Comparison of ENCODE assay signal across 8 mouse cellular contexts in the genomic region with DNA sequence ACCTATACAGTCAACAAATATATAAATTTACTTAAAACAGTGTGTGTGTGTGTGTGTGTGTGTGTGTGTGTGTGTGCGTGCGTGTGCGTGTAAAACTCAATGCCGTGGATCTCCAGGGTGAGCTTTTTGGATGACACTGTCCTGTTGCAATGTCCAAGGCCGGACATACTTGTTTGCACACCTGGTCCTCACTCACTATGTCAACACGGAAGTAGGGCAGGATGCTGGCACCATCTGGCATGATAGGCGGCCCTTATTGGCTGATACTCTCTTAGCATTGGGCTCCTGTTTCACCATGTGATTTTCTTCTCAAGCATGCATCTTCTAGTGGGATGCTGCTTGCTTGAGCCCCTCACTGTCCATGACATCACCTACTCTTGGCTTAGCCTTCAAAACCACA. TPM values are rescaled to one million over a fixed set of nuclear protein-coding genes. Genes with fewer than 3 reads are reported as not detected.
DNase-seq lines count a peak whose midpoint lies in the region; ATAC-seq lines count a peak whose summit lies in the region.

No protein-coding gene starts in this region.

- H3K4me2 ChIP-seq in heart, embryonic 15.5 days: peak overlapping the region; percentile 86
- H3K4me2 ChIP-seq in midbrain, embryonic 16.5 days (ENCODE audit: low read length): peak overlapping the region; percentile 50

- H3K4me1 ChIP-seq in heart, embryonic 15.5 days (replicated peaks): peaks cover 32% of the 10 kb centered on the region
- peaks cover 5% of the 10 kb centered on the region; the same call in 1 of the 2 replicates for H3K4me1 ChIP-seq in brown adipose tissue, adult 24 weeks (ENCODE audit: control insufficient read depth, insufficient read depth, insufficient read length, low read length)
- peaks cover 21% of the 10 kb centered on the region for H3K4me1 ChIP-seq in midbrain, embryonic 16.5 days (ENCODE audit: control insufficient read depth, insufficient read depth, low read length)

- ATAC-seq in heart, embryonic 15.5 days (replicated peaks; ENCODE audit: insufficient number of reproducible peaks, insufficient read depth, low FRiP score, low read depth): no peak
- ATAC-seq in midbrain, embryonic 16.5 days: no peak

- H3K9ac ChIP-seq in heart, embryonic 15.5 days: no peak overlapping the region
- H3K9ac ChIP-seq in midbrain, embryonic 16.5 days (ENCODE audit: low read depth, low read length): peak overlapping the region; percentile 6; the same call in 1 of the 2 replicates

- intact Hi-C loops in heart, postnatal 36 days (cut with DNase I): loop anchor here (1.0 to 5.0 kb wide), 4 partner anchors 15 to 687 kb away; no protein-coding TSS in a partner anchor

- DNase-seq in heart, postnatal 36 days: no peak
- DNase-seq in induced T-regulatory cell, adult 2 months (ENCODE audit: low read depth): peak; percentile 76
- DNase-seq in urinary bladder, postnatal 4 days (ENCODE audit: low spot score in 2 of 2): no peak
- no peak for DNase-seq in yolk sac, embryonic 10.5 days (ENCODE audit: low spot score)
- no peak for DNase-seq in gastrocnemius, adult 8-10 months (ENCODE audit: low spot score in 2 of 2)

- peak overlapping the region; percentile 82 for H3K4me3 ChIP-seq in heart, embryonic 15.5 days
- peak overlapping the region; percentile 95; the same call in 1 of the 2 replicates for H3K4me3 ChIP-seq in brown adipose tissue, adult 24 weeks (ENCODE audit: insufficient read depth, low read depth, low read length)
- H3K4me3 ChIP-seq in midbrain, embryonic 16.5 days (ENCODE audit: low read depth, low read length): peak overlapping the region; percentile 57

- H3K36me3 ChIP-seq in heart, embryonic 15.5 days: no peaks in the 10 kb centered on the region
- no peaks in the 10 kb centered on the region for H3K36me3 ChIP-seq in midbrain, embryonic 16.5 days (ENCODE audit: control insufficient read depth, insufficient read depth, low read length)

- H3K27ac ChIP-seq in heart, embryonic 15.5 days: no peak overlapping the region
- no peak overlapping the region for H3K27ac ChIP-seq in brown adipose tissue, adult 24 weeks (replicated peaks; ENCODE audit: low read depth, low read length)
- H3K27ac ChIP-seq in midbrain, embryonic 16.5 days (ENCODE audit: low read length): peak overlapping the region; percentile 51

- no peaks in the 10 kb centered on the region for H3K9me3 ChIP-seq in heart, embryonic 15.5 days (replicated peaks)
- no peaks in the 10 kb centered on the region for H3K9me3 ChIP-seq in midbrain, embryonic 16.5 days (replicated peaks; ENCODE audit: control insufficient read depth, low read length, poor library complexity, severe bottlenecking)

- 63% methylated on average over 7 of the region's 7 CpGs for WGBS in heart, embryonic 15.5 days
- 77% methylated on average over 7 of the region's 7 CpGs for WGBS in midbrain, embryonic 16.5 days

- H3K27me3 ChIP-seq in heart, embryonic 15.5 days: no peaks in the 10 kb centered on the region
- H3K27me3 ChIP-seq in midbrain, embryonic 16.5 days (ENCODE audit: control insufficient read depth, insufficient read depth, low read depth, low read length): no peaks in the 10 kb centered on the region

RNA-seq across cellular contexts. Expression of a gene that starts 13.8 kb away (rescaled TPM):
- polyA plus RNA-seq in heart, embryonic 15.5 days (2015; fragmentation: Nextera tagmentation; extraction: Ambion mirVana): 0.15 and 0.37 TPM in 2 replicates
- not detected for total RNA-seq in heart, postnatal 36 days (2021)
- polyA plus RNA-seq in brown adipose tissue, adult 24 weeks (2012; ENCODE audit: insufficient read depth, insufficient read length, missing spikeins): 1.2 TPM in 1 of 2 replicates, not detected in the other
- polyA plus RNA-seq in midbrain, embryonic 16.5 days (2015; fragmentation: Nextera tagmentation; extraction: Ambion mirVana): not detected in 2 replicates
- total RNA-seq in gastrocnemius, adult 8-10 months (2022): not detected

RNA-seq across cellular contexts. Expression of a gene that starts 13.8 kb away (rescaled TPM):
- polyA plus RNA-seq in heart, embryonic 15.5 days (2015; fragmentation: Nextera tagmentation; extraction: Ambion mirVana): not detected in 2 replicates
- total RNA-seq in heart, postnatal 36 days (2021): not detected
- not detected in 2 replicates for polyA plus RNA-seq in brown adipose tissue, adult 24 weeks (2012; ENCODE audit: insufficient read depth, insufficient read length, missing spikeins)
- not detected in 2 replicates for polyA plus RNA-seq in midbrain, embryonic 16.5 days (2015; fragmentation: Nextera tagmentation; extraction: Ambion mirVana)
- under 1 TPM in 1 of 4 experiments, not detected in 3; 0.61 TPM for total RNA-seq in gastrocnemius, adult 8-10 months (2022)

RNA-seq across cellular contexts. Expression of a gene that starts 47.5 kb away (rescaled TPM):
- polyA plus RNA-seq in heart, embryonic 15.5 days (2015; fragmentation: Nextera tagmentation; extraction: Ambion mirVana): 0.10 and 0.66 TPM in 2 replicates
- not detected for total RNA-seq in heart, postnatal 36 days (2021)
- 0.83 TPM in 1 of 2 replicates, not detected in the other for polyA plus RNA-seq in brown adipose tissue, adult 24 weeks (2012; ENCODE audit: insufficient read depth, insufficient read length, missing spikeins)
- not detected in 2 replicates for polyA plus RNA-seq in midbrain, embryonic 16.5 days (2015; fragmentation: Nextera tagmentation; extraction: Ambion mirVana)
- not detected for total RNA-seq in gastrocnemius, adult 8-10 months (2022)

RNA-seq across cellular contexts. Expression of a gene that starts 50.9 kb away (rescaled TPM):
- 0.10 and 0.11 TPM in 2 replicates for polyA plus RNA-seq in heart, embryonic 15.5 days (2015; fragmentation: Nextera tagmentation; extraction: Ambion mirVana)
- total RNA-seq in heart, postnatal 36 days (2021): under 1 TPM in 1 of 2 experiments, not detected in 1; 0.16 TPM
- not detected in 2 replicates for polyA plus RNA-seq in brown adipose tissue, adult 24 weeks (2012; ENCODE audit: insufficient read depth, insufficient read length, missing spikeins)
- polyA plus RNA-seq in midbrain, embryonic 16.5 days (2015; fragmentation: Nextera tagmentation; extraction: Ambion mirVana): not detected in 2 replicates
- total RNA-seq in gastrocnemius, adult 8-10 months (2022): not detected

RNA-seq across cellular contexts. Expression of a gene that starts 51.0 kb away (rescaled TPM):
- 0.18 and 3.5 TPM in 2 replicates for polyA plus RNA-seq in heart, embryonic 15.5 days (2015; fragmentation: Nextera tagmentation; extraction: Ambion mirVana)
- under 1 TPM in 1 of 2 experiments, not detected in 1; 0.38 TPM for total RNA-seq in heart, postnatal 36 days (2021)
- not detected in 2 replicates for polyA plus RNA-seq in brown adipose tissue, adult 24 weeks (2012; ENCODE audit: insufficient read depth, insufficient read length, missing spikeins)
- polyA plus RNA-seq in midbrain, embryonic 16.5 days (2015; fragmentation: Nextera tagmentation; extraction: Ambion mirVana): 0.23 TPM in 1 of 2 replicates, not detected in the other
- not detected for total RNA-seq in gastrocnemius, adult 8-10 months (2022)
